Mouse (Mus musculus): ENCODE data around the gene Dnaaf2. TPM values are rescaled to one million over a fixed set of nuclear protein-coding genes. Genes with fewer than 3 reads are reported as not detected.
A peak's percentile ranks its signal among the peaks of the same experiment; 100 is the strongest.

Dnaaf2 gene
- polyA plus RNA-seq, 1 experiment from 2014 or later = 9.2 TPM

- Histone ChIP-seq H3K9me3 (replicated peaks; ENCODE audit: control insufficient read depth, low read length) (no peaks in the 10 kb centered on the region), H3K4me3 (ENCODE audit: low read depth, low read length) (no peak overlapping the region), H3K4me1 (ENCODE audit: control insufficient read depth, insufficient read depth, low read length) (0 out of 2 replicates have a peak, but pooled peaks cover 3% of the 10 kb centered on the region), H3K27ac (ENCODE audit: low read depth, low read length) (no peak overlapping the region), H3K9ac (ENCODE audit: low read depth, low read length) (no peak overlapping the region), H3K27me3 (ENCODE audit: control insufficient read depth, insufficient read depth, low read length) (no peaks in the 10 kb centered on the region), H3K4me2 (no peak overlapping the region), H3K36me3 (ENCODE audit: control insufficient read depth, insufficient read depth, low read length) (no peaks in the 10 kb centered on the region)
- no peak for ATAC-seq (replicated peaks; ENCODE audit: insufficient number of reproducible peaks, low FRiP score, low TSS enrichment)
- 78% methylated on average over 5 of the region's 5 CpGs for WGBS (ENCODE audit: insufficient replicate concordance)
These were observed 51.0 kb downstream of the Dnaaf2 start for GRCm38 (mm10) chr12:69147166-69147735.

DNA sequence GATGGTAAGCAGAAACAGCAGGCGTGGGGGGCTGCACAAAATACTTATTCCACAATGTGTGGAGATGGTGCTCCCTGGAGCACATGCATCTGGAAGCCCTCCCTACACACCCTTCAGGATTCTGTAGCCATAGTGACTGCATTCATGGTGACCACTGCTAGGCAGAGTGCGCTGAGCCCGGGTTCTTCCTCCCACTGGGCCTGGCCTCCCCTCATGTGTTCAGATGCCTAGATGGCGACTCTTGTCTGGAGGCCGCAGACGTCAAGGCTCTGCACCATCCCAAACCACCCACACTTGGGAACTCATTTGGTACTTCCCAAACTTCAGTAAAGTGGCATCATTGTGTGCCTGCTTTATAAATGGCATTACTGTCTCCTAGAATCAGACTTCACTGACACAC lies 54.8 kb downstream of the Dnaaf2 start:
- 0 out of 2 replicates have a peak, but pooled peaks cover 3% of the 10 kb centered on the region for H3K4me1 ChIP-seq (ENCODE audit: control insufficient read depth, insufficient read depth, low read length)
- H3K4me2 ChIP-seq = no peak overlapping the region
- 81% methylated on average over 6 of the region's 6 CpGs for WGBS (ENCODE audit: insufficient replicate concordance)

DNA sequence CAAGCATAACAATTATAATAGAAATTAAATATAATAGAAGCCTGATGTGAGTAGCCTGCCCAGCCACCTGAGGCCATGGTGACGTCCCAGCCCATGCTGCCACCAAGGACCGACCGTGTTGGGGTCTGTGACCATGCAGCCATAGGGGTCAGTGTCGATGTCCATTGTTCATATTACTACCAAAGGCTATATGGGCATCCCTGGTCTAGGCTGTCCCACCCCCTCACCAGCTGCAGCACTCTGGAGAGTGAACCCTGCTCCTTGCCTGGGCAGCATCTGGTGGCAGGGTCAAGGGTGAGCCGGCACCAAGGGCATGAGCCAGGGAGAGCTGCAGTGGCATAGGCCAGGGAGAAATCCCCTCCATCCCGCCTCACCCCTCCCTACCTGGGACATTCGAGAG lies 58.4 kb downstream of the Dnaaf2 start:
- no peak overlapping the region for H3K4me3 ChIP-seq (ENCODE audit: low read depth, low read length)
- ATAC-seq (replicated peaks; ENCODE audit: insufficient number of reproducible peaks, low FRiP score, low TSS enrichment) = no peak
- H3K4me1 ChIP-seq (ENCODE audit: control insufficient read depth, insufficient read depth, low read length) = no peaks in the 10 kb centered on the region
- H3K27ac ChIP-seq (ENCODE audit: low read depth, low read length) = no peak overlapping the region
- H3K36me3 ChIP-seq (ENCODE audit: control insufficient read depth, insufficient read depth, low read length) = no peaks in the 10 kb centered on the region
- H3K9ac ChIP-seq (ENCODE audit: low read depth, low read length) = no peak overlapping the region
- WGBS (ENCODE audit: insufficient replicate concordance) = 79% methylated on average over 7 of the region's 7 CpGs
- no peaks in the 10 kb centered on the region for H3K9me3 ChIP-seq (replicated peaks; ENCODE audit: control insufficient read depth, low read length)
- no peak overlapping the region for H3K4me2 ChIP-seq
- no peaks in the 10 kb centered on the region for H3K27me3 ChIP-seq (ENCODE audit: control insufficient read depth, insufficient read depth, low read length)

More for the DNA sequence above, 54.8 kb downstream of the Dnaaf2 start:
- no peak overlapping the region for H3K9ac ChIP-seq (ENCODE audit: low read depth, low read length)
- H3K27me3 ChIP-seq (ENCODE audit: control insufficient read depth, insufficient read depth, low read length) = no peaks in the 10 kb centered on the region
- no peaks in the 10 kb centered on the region for H3K9me3 ChIP-seq (replicated peaks; ENCODE audit: control insufficient read depth, low read length)
- no peak overlapping the region for H3K27ac ChIP-seq (ENCODE audit: low read depth, low read length)
- H3K36me3 ChIP-seq (ENCODE audit: control insufficient read depth, insufficient read depth, low read length) = no peaks in the 10 kb centered on the region
- no peak for ATAC-seq (replicated peaks; ENCODE audit: insufficient number of reproducible peaks, low FRiP score, low TSS enrichment)
- H3K4me3 ChIP-seq (ENCODE audit: low read depth, low read length) = no peak overlapping the region

- H3K4me3 ChIP-seq (ENCODE audit: low read depth, low read length) = no peak overlapping the region
- no peak overlapping the region for H3K4me2 ChIP-seq
- no peak for ATAC-seq (replicated peaks; ENCODE audit: insufficient number of reproducible peaks, low FRiP score, low TSS enrichment)
- no peaks in the 10 kb centered on the region for H3K27me3 ChIP-seq (ENCODE audit: control insufficient read depth, insufficient read depth, low read length)
- no peak overlapping the region for H3K27ac ChIP-seq (ENCODE audit: low read depth, low read length)
- no peaks in the 10 kb centered on the region for H3K36me3 ChIP-seq (ENCODE audit: control insufficient read depth, insufficient read depth, low read length)
- H3K9ac ChIP-seq (ENCODE audit: low read depth, low read length) = no peak overlapping the region
- WGBS (ENCODE audit: insufficient replicate concordance) = 74% methylated on average over 3 of the region's 3 CpGs
- H3K9me3 ChIP-seq (replicated peaks; ENCODE audit: control insufficient read depth, low read length) = no peaks in the 10 kb centered on the region
- no peaks in the 10 kb centered on the region for H3K4me1 ChIP-seq (ENCODE audit: control insufficient read depth, insufficient read depth, low read length)
These were observed 59.0 kb downstream of the Dnaaf2 start for GRCm38 (mm10) chr12:69139201-69139600.

Small RNA genes lying within 50 kb of the gene (microRNA-seq; reads per million reads assigned to microRNA genes)
- gene Gm47287 (ENCODE audit: borderline number of aligned reads) (not detected), gene Gm47295 (ENCODE audit: borderline number of aligned reads) (2.0 reads per million, percentile 25 among the genes with 10 or more reads in this experiment)

Other genes starting within 250 kb of the Dnaaf2 start
- 1,249 and 1,400 TPM in 2 replicates for gene Rps29, start 39.2 kb downstream of the Dnaaf2 start, polyA plus RNA-seq (2014; fragmentation: Nextera tagmentation; extraction: Ambion mirVana)
- gene Lrr1, start 29.6 kb downstream of the Dnaaf2 start, polyA plus RNA-seq (2014; fragmentation: Nextera tagmentation; extraction: Ambion mirVana) = 17.1 and 20.8 TPM in 2 replicates
- gene Rpl36al, start 14.3 kb downstream of the Dnaaf2 start, polyA plus RNA-seq (2014; fragmentation: Nextera tagmentation; extraction: Ambion mirVana) = 539 and 559 TPM in 2 replicates
- 35.3 and 37.3 TPM in 2 replicates for gene Mgat2, start 14.3 kb downstream of the Dnaaf2 start, polyA plus RNA-seq (2014; fragmentation: Nextera tagmentation; extraction: Ambion mirVana)
- gene Gm49383, start 1.3 kb downstream of the Dnaaf2 start, polyA plus RNA-seq (2014; fragmentation: Nextera tagmentation; extraction: Ambion mirVana) = 19.0 and 20.9 TPM in 2 replicates
- gene Gm49384, start 5.8 kb upstream of the Dnaaf2 start, polyA plus RNA-seq (2014; fragmentation: Nextera tagmentation; extraction: Ambion mirVana) = 22.1 and 22.2 TPM in 2 replicates
- 20.7 and 22.2 TPM in 2 replicates for gene Pole2, start 29.8 kb upstream of the Dnaaf2 start, polyA plus RNA-seq (2014; fragmentation: Nextera tagmentation; extraction: Ambion mirVana)
- gene Klhdc1, start 42.7 kb upstream of the Dnaaf2 start, polyA plus RNA-seq (2014; fragmentation: Nextera tagmentation; extraction: Ambion mirVana) = 7.7 and 8.9 TPM in 2 replicates
- gene Klhdc2, start 98.3 kb upstream of the Dnaaf2 start, polyA plus RNA-seq (2014; fragmentation: Nextera tagmentation; extraction: Ambion mirVana) = 151 and 157 TPM in 2 replicates
- gene Nemf, start 158.7 kb upstream of the Dnaaf2 start, polyA plus RNA-seq (2014; fragmentation: Nextera tagmentation; extraction: Ambion mirVana) = 62.1 and 69.9 TPM in 2 replicates
- gene Arf6, start 173.7 kb upstream of the Dnaaf2 start, polyA plus RNA-seq (2014; fragmentation: Nextera tagmentation; extraction: Ambion mirVana) = 38.0 and 41.6 TPM in 2 replicates
- 1.3 and 1.5 TPM in 2 replicates for gene Gm9887, start 174.0 kb upstream of the Dnaaf2 start, polyA plus RNA-seq (2014; fragmentation: Nextera tagmentation; extraction: Ambion mirVana)

Data from heart, embryonic 11.5 days (tissue).